Mouse (Mus musculus) left cerebral cortex, postnatal 10 days (tissue): ENCODE measurements around the gene Nhsl2. TPM values are rescaled to one million over a fixed set of nuclear protein-coding genes. Genes with fewer than 3 reads are reported as not detected.
A peak's percentile ranks its signal among the peaks of the same experiment; 100 is the strongest.
"Not testable (repeated sequence)": the region's sequence is repeated elsewhere in the genome, so short reads cannot be mapped to it uniquely, and the experiment has no call there.

Source experiments
- DNase-seq, 2 experiments: peaks; one replicate each; pipeline ENCODE4 v3.0.0; 2021 to 2022; ENCODE audit warnings: low spot score in 2 of 2, mixed read lengths in 1 of 2; ENCODE audit errors: extremely low spot score in 1 of 2
- intact Hi-C: fragments of 180-260 bp; cut with DNase I; formaldehyde crosslinking; loops from one replicate; pipeline ENCODE4 v1.15.1; 2025
- total RNA-seq, 2 experiments: library from RNA; stranded (reverse); gene quantifications; 2 replicates each; pipeline ENCODE4 v1.2.3; 2021

The Nhsl2 gene
- total RNA-seq, 2 experiments from 2014 or later: 20.2 to 21.7 TPM

DNA sequence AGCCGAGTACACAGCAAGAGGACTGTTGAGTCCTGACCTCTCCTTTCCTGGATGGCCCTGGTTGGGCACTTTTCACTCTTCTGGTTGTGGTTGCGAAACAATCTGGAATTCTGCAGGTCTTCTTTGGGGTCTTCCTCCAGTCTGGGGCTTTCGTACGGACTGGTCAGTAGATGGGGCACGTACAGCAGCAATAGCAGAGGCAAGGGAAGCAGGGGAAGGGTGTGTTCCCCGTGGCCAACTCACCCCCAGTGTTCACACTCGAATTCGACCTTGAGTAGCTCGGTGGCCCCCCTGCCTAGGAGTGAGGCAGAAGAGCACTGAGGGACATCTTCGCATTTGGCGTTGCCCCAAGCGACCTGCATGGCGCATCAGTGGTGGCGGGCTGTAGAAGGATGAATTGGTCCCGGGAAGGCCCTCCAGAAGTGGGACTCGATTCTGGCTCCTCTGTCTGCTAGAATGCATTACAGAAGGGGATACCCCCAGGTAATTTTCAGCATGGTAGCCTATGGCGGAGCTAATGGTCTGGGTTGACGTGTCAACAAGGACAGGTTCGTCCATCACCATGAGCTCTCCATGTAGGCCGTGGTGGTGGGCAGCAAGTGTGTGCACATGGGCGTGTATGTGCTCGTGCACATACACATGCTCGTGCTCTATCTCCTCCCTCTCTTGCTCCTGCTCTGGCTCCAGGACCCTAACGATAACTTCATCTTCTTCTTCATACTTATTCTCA lies 219.8 kb downstream of the Nhsl2 start:
- intact Hi-C loops: loop anchor here (5.0 kb wide), 1 partner anchor 112 kb away; no protein-coding TSS in a partner anchor
- no peak for DNase-seq

DNA sequence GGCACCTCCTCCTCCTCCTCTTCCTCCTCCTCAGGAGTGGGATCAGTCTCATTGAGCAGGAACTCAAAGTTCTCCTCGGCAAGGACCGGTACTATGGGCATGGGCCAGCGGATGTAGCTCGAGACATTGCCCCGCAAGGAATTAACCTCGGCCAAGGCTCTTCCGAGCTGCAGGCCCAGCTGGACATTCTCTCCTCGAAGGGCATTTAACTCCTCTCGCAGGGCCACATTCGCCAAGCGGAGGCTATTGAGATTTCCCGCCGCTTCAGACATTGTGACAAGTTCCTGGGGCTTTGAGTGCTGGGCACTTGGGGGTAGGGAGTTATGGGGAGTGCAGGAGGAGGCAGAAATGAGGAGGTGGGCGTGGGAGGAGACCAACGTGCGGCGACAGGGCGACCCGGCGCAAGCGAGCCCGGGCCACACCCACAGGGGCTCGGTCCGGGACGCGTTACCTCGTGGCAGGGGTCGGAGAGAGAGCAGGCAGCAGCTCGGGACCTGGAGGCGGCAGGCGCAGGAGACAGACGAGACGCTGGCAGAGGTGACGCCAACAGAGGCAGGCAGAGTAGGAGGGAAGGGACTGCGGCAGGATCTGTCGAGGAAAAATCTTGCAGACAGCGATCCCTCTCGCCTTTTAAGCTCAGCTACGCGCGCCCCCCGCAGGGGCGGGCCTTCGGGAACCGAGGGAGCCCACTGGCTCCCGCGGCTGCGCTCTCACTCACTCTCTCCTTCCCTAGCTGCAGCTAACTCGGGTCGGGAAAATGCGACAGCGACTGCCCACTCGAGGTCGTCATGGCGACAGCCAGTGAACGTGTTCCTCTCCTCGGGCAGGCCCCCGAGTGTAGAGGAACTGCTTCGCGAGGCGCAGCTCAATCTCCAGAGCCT lies 221.6 kb downstream of the Nhsl2 start, which contains the start of gene Rtl5:
TSS of gene Rtl5 (minus strand) at position 714 of the 881 bp plus-strand sequence.
- DNase-seq: peak; percentile 81 to 89
- intact Hi-C loops: no loop called here

DNA sequence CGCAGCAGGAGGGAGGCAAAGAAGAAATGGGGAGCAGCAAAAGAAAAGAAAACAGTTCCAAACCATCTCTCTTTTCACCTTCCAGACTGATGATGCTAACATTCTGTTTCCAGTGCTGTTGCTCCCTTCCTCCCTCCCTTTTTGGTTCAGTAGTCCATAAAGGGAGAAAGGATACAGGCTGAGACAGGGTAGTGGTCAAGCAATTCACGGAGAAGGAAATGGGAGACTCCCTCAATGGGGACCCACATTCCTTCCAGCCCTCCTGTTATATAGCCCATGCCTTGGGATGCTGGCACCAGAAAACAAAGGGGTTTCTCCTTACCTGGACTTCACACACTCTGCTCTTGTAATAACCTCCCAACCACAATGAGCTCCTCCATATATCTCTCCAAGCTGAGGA lies 222.3 kb downstream of the Nhsl2 start:
- DNase-seq: no peak
- intact Hi-C loops: no loop called here

DNA sequence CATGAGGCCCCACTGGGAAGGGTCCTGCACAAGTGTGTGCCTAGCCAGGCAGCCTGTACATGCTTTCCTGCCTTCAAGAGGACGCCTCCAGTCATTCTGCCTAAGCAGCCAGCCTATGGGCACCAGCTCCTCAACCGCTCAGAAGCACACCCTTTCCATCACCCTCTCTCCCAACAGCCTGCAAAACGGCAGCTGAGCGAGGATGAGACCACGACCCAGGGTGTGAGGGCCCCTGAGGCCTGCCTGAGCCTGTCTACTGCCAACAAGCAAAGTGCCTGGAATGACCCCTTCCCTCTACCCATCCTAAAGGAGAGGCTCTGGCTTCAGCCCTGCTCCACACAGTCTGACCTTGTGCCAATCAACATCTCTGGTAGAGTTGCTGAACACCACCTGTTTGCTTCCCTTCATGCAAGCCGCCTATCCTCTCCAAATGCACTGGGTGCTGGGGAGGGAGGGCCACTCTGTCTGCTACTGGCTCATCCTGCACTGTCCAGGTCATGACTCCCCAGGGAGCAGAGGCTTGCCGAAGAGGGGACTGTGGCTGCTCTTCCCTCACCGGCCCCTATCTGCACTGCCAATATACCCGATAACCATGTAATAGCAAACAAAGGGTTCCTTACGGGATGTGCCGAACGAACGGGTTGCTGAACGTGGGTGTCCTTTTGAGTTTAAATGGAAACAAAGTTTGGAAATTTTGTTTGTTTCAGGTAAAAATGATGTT lies 224.6 kb downstream of the Nhsl2 start:
- DNase-seq: no peak
- intact Hi-C loops: no loop called here

DNA sequence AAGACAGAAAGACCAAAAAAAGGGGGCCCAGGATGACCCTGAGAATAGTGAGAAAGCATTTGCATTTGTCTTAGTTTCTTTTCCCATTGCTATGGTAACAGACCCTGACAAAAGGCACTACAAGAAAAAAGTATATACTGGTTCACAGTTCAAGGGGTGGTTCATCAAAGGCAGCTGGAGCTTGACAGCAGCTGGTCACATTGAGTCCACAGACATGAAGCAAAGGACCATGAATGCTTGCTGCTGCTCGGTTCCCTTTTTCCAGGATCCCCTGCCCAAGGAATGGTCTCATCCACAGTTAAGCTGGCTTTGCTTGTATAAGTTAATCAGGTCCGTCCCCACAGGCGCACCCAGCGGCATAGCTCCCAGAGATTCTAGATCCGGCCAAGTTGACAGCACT lies 225.2 kb downstream of the Nhsl2 start:
- DNase-seq: no peak
- intact Hi-C loops: no loop called here

DNA sequence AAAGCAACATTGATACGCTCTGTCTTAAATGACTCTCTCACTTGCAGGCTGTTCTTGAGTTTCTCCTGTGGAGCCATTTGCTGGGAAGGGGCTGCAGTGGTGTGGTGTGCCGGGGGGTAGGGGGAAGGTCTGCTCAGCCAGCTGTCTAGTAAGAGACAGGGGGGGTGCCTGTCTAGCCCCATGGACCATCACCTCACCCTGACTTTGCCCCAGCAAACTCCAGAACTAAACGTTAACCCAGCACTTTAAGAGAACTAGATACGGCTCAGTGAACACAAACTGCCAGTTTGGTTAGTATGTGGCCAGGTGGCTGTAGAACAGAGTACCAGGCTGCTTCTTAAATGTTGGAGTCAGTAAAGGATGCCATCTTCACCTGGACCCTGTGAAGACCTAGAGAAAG lies 226.0 kb downstream of the Nhsl2 start:
- intact Hi-C loops: no loop called here
- DNase-seq: no peak

DNA sequence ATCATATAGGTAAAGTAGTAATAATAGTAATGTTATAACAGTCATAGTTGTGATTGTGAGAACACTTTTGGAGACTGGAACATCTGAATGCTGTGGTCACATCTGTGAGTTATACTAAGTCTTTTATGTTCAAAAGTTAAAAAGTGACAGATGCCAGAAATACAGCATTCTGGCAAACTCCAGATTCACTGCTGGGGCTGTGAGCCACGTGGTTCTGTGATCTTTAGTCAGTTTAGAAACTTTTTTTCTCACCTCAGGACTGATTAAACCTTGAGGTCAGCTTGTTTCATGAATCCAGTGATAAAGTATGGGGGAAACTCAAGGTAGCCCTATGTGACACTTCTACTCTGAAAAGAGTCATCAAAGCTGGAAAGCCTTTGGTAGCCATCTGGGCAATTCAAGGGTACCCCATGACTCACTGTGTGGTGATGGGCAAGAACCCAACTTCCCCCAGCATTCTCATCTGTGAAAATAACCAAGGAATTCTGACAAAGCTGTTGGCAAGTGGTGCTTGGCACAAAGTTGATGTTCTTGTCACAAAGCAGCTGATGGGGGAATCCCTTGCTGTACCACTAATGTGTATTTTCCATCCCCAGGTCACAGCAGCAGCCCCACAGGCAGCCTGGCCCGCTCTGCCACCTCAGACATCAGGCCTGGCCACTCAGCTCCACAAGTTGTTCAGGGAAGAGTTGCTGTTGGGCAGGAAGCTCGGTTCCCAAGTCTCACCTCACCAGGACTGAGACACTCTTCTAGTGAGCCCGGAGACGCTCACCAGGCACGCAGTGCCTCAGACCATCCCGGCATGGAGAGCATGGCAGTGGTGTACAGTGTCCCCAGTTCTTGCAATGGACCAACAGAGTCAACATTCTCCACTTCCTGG lies 227.9 kb downstream of the Nhsl2 start:
- no peak for DNase-seq
- intact Hi-C loops: no loop called here

DNA sequence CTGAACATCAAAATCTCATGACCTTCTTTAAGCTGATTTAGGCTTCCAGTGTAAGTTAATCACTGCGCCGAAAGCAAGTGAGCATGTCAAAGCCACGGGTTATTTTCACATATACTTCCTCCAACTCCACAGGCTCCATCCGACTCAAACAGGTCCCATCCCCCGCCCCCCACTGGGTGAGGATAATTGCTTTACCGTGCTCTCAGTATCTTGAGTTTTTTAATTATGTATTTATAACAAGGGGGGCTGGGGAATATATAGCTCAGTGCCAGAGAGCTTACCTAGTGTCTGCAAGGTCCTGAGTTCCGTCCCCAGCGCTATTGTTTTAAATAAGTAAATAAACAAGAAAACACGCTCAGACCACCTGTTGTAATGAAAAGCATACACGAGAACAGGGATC lies 231.9 kb downstream of the Nhsl2 start:
- intact Hi-C loops: no loop called here
- DNase-seq: no peak

DNA sequence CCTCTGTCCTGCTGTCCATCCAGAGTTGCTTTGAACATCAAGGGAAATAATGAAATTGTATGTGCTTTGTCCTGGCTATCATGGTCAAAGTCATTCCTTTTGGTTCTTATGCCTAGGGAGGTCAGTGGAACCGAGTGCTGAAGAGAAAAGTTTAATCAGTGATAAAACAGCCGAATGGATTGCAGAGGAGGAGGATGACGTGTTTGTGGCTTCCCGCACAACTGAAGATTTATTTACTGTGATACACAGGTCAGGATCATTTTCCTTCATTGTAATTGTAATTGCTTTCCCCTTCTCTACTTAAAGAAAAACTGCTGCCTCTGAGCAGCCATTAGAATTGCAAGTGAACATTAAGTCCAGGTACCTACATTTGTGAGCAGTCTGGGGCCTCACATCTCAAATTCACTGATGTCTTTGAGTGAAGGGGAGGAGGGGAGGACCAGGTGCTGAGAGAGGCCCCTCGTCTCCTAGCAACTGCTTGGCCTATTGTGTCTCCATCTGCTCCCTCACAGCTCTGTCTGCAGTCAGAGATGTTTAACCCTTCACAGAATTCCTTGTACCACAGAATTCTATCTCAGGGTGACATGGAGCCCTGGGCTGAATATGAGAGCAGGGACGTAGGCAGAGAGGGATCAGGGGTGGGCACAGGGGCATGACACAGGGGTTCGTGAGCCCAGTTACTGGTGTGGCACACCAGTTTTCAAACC lies 232.5 kb downstream of the Nhsl2 start:
- intact Hi-C loops: no loop called here
- DNase-seq: no peak

DNA sequence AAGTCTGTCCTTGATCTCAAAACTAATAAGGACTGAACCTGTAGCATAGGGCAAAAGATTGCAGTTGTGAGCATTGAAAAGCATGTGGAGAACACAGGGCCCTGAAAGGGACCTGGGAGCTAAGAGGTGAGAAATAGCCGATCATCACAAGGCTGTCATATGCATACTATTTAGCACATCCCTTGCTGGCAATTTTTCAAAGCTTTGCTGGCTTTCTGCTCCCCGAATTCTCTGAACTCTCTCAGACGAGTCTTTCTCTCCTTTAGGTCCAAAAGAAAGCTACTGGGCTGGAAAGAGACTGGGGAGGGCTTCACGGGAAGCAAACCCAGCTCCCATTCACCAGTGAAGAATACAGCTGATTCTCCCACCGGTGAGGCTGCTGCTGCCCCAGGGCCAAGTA lies 233.2 kb downstream of the Nhsl2 start:
- intact Hi-C loops: no loop called here
- no peak for DNase-seq

DNA sequence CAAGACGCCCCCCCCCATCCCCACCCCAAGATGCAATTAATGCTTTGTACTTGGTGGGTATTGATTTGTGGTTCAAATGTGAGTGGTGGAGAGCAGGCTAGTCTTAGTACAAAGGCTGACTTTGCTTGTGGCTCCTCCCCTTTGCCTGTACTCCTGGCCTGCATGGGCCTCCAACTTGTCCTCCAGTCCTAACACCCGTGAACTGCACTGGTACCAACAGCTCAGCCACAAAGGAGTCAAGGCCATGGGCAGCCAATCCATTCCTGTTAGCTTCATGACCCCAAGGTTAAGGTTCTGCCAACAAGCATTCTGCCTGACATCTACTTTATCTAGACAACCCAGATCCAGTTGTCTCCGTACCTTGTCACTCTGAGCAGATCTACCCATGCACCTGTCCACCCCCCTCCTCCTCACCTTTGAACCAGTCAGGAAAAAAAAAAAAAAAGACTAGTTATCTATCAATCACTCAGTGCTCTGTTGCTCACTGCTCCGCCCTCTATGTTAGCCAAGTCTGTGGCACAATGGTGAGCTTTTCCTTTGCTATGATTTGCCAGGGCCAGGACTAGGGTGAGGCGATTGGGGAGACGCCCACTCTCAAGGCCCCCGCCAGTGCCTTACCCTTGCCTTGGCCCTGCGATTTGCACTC lies 236.7 kb downstream of the Nhsl2 start:
- intact Hi-C loops: no loop called here
- no peak for DNase-seq

DNA sequence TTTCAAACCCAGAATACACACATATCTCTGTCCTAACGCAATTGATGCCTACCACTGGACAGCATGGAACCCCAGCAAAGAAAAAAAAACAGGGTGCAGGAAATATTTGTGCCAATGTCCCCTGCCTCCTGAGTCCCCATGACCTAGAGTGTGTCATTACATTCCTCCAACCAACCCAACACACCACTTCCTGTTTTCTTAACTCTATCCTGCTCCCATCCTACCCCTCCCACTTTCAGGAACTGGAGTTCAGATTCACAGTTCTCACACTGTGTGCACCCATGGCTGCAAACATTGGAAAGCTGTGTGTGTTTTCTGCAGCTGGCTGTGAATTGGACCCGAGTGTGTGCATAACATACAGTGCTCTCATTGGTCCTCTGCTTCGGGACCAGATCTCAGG lies 241.4 kb downstream of the Nhsl2 start:
- no peak for DNase-seq
- intact Hi-C loops: no loop called here

DNA sequence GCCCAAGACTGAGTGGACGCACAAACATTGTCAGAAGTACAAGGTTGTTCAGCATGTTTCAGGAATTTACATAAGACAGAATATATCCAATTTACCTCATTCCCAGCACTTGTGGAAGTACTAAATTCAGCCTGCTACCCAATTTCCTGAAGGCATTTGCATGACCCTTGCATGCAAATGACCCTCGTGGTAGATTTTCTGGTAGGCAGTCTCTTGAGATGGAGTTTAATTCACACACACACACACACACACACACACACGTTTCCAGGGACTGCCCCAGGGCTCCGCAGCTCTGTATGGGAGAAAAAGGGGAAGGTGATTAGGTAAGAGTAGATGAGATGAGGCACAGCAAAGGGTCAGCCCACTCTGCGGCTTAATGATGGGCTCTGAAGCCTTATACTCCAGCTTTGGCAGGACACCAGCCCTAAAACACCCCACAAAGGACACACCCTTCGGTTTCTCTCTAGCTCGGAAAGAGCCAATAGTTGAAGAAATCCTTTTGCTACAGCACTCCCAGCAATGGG lies 245.3 kb downstream of the Nhsl2 start:
- intact Hi-C loops: no loop called here
- no peak for DNase-seq

DNA sequence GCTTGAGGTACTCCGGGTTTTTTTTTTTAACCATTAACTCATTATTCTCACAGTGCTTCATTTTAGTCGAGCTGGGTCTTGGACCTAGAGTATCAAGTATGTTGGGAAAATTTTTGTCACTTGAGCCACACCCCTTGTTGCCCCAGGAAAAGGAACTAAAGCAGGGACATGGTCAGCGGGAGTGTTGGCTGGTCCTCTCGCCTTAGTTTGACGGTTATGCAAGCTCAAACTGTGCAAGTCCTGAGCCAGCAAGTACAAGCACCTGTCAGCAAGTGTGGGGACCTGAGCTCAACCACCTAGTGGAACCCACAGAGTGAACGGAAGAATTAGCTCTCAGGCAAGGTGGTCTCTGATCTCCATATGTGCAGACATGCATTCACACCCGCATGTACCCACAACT lies 252.7 kb downstream of the Nhsl2 start:
- intact Hi-C loops: no loop called here
- DNase-seq: no peak

DNA sequence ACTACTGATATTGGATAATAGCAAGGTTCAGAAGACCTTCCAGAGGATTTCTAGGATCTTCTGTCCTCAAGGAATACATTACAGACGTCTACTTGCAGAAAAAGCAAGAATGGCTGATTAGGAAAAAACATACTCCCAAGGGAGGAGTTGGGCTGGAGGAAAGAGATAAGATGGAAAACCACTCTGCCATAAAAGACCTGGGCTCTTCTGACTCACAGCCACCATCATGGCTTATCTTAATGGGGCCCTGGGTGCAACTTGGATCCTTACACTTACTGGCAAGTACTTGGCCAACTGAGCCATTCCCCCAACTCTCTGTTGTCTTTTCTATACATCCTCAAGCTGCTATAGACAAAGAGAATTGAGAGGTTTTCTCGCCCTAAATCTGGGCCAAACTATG lies 254.6 kb downstream of the Nhsl2 start:
- DNase-seq, intact Hi-C loops: not testable (repeated sequence)

DNA sequence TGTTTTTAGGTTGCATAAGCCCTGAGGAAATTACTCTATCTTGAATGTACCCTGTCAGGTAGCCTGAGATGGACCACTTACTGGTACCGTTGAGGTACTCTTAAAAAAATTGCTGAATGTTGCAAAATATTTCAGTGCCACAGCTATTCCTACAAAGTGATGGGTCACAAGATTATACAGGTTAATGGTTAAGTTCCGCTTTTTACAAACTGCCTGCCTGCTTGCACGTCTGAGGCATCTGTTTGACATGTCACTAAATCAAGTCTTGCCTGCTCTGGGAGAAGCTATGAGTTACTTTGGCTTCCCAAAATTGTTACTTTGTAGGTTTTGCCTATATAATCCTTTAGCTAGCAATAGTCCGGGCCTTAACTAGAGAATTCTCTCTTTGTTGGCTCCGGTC lies 260.2 kb downstream of the Nhsl2 start:
- DNase-seq, intact Hi-C loops: not testable (repeated sequence)

DNA sequence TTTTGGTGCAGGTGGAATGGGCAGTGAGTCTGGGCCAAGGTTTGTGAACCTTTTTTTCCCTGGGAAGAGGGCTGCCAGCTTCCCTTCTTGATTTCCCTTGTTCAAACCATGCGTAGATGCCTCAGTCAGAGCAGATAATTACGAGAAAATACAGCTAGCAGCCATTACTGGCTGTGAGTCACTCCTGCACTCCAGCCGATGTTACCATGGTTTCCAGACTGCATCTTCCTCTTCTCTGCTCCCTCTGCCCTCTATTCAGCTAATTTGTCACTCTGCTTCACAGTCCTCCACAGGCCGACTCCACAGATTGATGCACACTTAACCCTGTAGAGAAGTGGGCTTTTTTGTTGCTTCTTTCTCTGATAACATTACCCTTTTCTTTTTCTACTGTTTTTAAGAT lies 266.5 kb downstream of the Nhsl2 start:
- intact Hi-C loops: no loop called here
- DNase-seq: peak in 1 of 2 experiments; percentile 6
